Mouse (Mus musculus) liver, adult 2 months (tissue): ENCODE results near the gene Srsf4. TPM values are rescaled to one million over a fixed set of nuclear protein-coding genes. Genes with fewer than 3 reads are reported as not detected.

Experiments
- DNase-seq: peaks from one replicate; pipeline ENCODE4 v3.0.0-alpha.2; 2011; ENCODE audit warnings: low read depth, low spot score; ENCODE audit errors: extremely low read depth
- H3K27ac ChIP-seq: fragments of 200-500 bp; replicated peaks from 2 replicates; pipeline ENCODE4 v1.5.1; 2012; ENCODE audit warnings: low read depth, mild to moderate bottlenecking, control low read depth, inconsistent platforms, low read length; ENCODE audit not compliant: insufficient read depth
- H3K27me3 ChIP-seq: fragments of 200-500 bp; 2 replicates; pipeline ENCODE4 v1.6.1; 2012; ENCODE audit warnings: mild to moderate bottlenecking, moderate library complexity, low read length, inconsistent platforms; ENCODE audit not compliant: control insufficient read depth, insufficient read depth
- H3K36me3 ChIP-seq: fragments of 200-500 bp; 2 replicates; pipeline ENCODE4 v1.6.1; 2012; ENCODE audit warnings: low read length, inconsistent platforms; ENCODE audit not compliant: control insufficient read depth, insufficient read depth
- H3K4me1 ChIP-seq: fragments of 200-500 bp; 2 replicates; pipeline ENCODE4 v1.6.1; 2011; ENCODE audit warnings: low read length; ENCODE audit not compliant: control insufficient read depth, insufficient read depth
- H3K4me3 ChIP-seq: fragments of 200-500 bp; 2 replicates; pipeline ENCODE4 v1.5.1; 2011; ENCODE audit warnings: low read depth, mild to moderate bottlenecking, control low read depth, low read length, moderate library complexity; ENCODE audit not compliant: insufficient read depth
- H3K79me2 ChIP-seq: fragments of 200-500 bp; 2 replicates; pipeline ENCODE4 v1.6.1; 2012; ENCODE audit warnings: inconsistent platforms, mild to moderate bottlenecking, low read length, moderate library complexity; ENCODE audit not compliant: control insufficient read depth, insufficient read depth
- H3K9ac ChIP-seq: fragments of 200-500 bp; 2 replicates; pipeline ENCODE4 v1.6.1; 2012; ENCODE audit warnings: low read depth, mild to moderate bottlenecking, control low read depth, inconsistent platforms, low read length
- CTCF ChIP-seq: fragments of 200-500 bp; IDR thresholded peaks from 2 replicates; pipeline ENCODE4 v1.5.1; 2011; ENCODE audit warnings: low read depth, low read length, control low read depth
- POLR2A ChIP-seq: fragments of 200-500 bp; IDR thresholded peaks from 2 replicates; pipeline ENCODE4 v1.6.1; 2011; ENCODE audit warnings: low read length, control low read depth; ENCODE audit not compliant: insufficient read depth; ENCODE audit errors: extremely low read depth
- WGBS: fragments of 180-500 bp; shearing (Covaris S2); methylation state at CpG from one replicate; pipeline ENCODE4 v1.1.7; 2018; 5-methylcytosine and 5-hydroxymethylcytosine counted together
- polyA plus RNA-seq: library from polyadenylated mRNA; depleted of rRNA; stranded (reverse); fragments of >200 nt; gene quantifications from 2 replicates; pipeline ENCODE4 v1.2.3, GENCODE M21; 2012
- total RNA-seq: library from RNA; depleted of rRNA; stranded (reverse); fragments of >200 nt; gene quantifications from 2 replicates; pipeline ENCODE4 v1.2.3, GENCODE M21; 2014

Srsf4 gene
- total and polyA plus RNA-seq, 2 experiments, result 15.9 to 19.0 TPM

DNA sequence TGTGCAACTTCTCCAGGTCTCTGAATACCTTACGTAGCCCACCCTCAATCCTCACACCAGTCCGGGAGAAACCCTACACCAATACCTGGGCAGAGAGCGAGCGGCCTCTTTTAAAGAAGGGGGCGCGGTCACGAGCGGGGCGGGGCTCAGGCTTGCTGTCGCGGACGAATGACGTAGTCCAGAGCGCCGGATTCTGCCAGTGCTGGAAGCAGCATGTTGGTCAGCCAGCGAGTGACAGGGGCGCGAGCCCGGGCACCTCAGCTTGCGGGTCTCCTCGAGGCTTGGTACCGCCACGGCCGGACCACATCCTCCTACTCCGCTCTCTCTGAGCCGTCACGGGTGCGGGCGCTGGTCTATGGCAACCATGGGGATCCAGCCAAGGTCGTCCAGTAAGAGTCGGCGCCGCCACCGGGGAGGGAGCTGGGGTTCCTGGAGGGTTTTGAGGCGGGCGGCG lies 30.1 kb upstream of the Srsf4 start, which contains the start of gene Mecr:
Gene Mecr (plus strand): TSS at position 181 of the 454 bp plus-strand sequence.
- Histone ChIP-seq H3K79me2 (peaks cover 4% of the 10 kb centered on the region; the same call in 1 of the 2 replicates), H3K4me3 (peak within 1 kb of the TSS; percentile 97), H3K27me3 (no peaks in the 10 kb centered on the region), H3K36me3 (no peaks in the 10 kb centered on the region), H3K27ac (peak within 1 kb of the TSS; percentile 3; the same call in 1 of the 2 replicates), H3K4me1 (peaks cover 5% of the 10 kb centered on the region), H3K9ac (peak within 1 kb of the TSS; percentile 83)
- DNase-seq, result peak; percentile 74
- WGBS, result under 1% methylated on average over 37 of the region's 37 CpGs
- TF ChIP-seq CTCF (no peak), POLR2A (peak; percentile 68)

DNA sequence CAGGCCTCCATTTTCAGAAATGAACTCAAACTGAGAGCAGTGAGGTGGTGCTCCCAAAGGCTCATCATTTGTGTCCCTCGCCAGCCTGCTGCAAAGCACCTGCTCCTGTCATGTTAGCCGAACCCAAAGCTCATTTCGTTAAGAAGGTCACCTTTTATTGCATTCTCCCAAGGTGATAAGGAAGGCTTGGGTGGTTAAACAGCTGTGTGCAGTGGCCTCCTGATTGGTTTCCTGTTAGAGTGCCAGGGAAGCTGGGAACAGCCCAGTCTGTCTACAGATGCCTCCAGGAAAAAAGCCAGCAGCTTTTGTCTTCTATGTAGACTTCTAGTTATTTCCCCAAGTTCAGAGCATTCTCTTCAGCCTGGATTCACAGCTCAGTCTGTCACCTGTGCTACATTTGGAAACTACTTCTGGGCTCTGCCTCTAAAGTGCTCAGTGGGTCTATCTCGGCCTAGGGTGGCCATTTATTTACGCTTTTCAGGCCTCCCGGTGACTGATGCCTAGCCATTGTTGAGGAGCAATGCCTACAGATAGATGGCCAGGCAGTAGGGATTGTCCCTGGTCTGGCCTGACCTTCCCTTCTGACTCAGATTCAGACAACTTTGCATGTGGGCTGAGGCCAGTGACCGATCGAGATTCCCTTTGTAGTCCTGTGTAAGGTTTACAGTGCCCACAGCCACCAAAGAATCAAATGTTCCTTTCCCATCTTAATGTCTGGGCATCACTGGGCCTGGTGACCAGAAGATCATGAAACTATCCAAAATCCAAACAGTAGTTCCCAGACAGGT lies 27.2 kb upstream of the Srsf4 start:
- H3K9ac ChIP-seq, result no peak overlapping the region
- H3K27me3 ChIP-seq, result no peaks in the 10 kb centered on the region
- 86% methylated on average over 8 of the region's 8 CpGs for WGBS
- H3K4me1 ChIP-seq, result peaks cover 4% of the 10 kb centered on the region; the same call in 1 of the 2 replicates
- no peak for DNase-seq
- 0 out of 2 replicates have a peak, but pooled peaks cover 3% of the 10 kb centered on the region for H3K36me3 ChIP-seq
- no peak overlapping the region for H3K4me3 ChIP-seq
- H3K79me2 ChIP-seq, result peaks cover 4% of the 10 kb centered on the region; the same call in 1 of the 2 replicates
- TF ChIP-seq POLR2A (no peak), CTCF (no peak)
- no peak overlapping the region for H3K27ac ChIP-seq

DNA sequence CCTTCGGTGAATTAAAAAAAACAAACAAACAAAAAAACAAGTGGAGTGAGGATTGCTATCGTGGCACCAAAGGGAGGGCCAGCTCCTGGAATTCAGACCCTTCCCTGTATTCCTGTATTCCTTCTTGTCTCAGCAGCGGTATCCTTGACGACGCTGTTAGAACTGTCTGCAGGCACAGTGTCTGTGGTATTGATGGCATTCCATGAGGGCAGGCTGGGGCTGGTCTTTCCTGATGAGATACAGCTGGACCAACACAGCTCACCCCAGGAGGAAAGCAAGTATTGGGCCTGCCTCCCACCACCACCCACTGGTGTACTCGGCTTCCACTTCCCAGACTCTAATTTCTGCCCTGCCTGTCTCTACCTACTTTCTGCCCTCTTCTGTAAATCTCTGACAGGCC lies 25.3 kb upstream of the Srsf4 start:
- H3K9ac ChIP-seq, result no peak overlapping the region
- no peak overlapping the region for H3K27ac ChIP-seq
- 0 out of 2 replicates have a peak, but pooled peaks cover 3% of the 10 kb centered on the region for H3K36me3 ChIP-seq
- H3K27me3 ChIP-seq, result no peaks in the 10 kb centered on the region
- H3K79me2 ChIP-seq, result peaks cover 4% of the 10 kb centered on the region; the same call in 1 of the 2 replicates
- H3K4me3 ChIP-seq, result no peak overlapping the region
- DNase-seq, result no peak
- 88% methylated on average over 6 of the region's 6 CpGs for WGBS
- TF ChIP-seq POLR2A (no peak), CTCF (no peak)
- peaks cover 4% of the 10 kb centered on the region; the same call in 1 of the 2 replicates for H3K4me1 ChIP-seq

DNA sequence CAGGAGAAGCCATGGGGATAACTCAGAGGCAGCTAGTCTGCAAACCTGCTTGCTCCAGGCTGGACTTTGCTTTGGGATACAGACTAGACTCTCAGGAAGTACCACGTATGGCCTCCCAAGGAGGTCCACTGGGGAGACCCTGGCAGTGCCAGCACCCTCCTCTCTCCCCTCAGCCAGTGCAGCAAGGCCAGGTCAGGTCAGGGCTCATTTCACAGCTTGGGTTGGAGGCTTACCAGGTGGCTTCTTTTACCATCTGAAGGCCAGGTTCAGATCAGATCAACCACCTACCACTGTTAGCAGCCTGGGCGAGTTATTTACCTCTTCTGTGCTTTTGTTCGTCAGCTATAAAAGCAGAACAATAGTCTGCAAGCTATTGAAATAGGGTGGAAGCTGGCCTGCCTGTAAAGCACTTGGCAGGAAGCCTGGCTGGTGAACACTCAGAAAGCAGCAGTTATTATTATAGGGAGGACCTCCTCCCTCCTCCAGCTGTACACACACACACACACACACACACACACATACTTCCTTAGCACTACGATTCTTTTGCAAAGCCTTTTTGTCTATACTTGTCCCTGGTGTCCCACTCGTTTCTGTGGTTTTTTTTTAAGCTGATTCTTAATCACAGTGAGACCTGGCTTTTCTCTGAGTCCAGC lies 23.3 kb upstream of the Srsf4 start:
- 66% methylated on average over 5 of the region's 5 CpGs for WGBS
- H3K79me2 ChIP-seq, result no peaks in the 10 kb centered on the region
- H3K27ac ChIP-seq, result no peak overlapping the region
- no peak for DNase-seq
- TF ChIP-seq CTCF, result no peak
- TF ChIP-seq POLR2A, result no peak
- no peaks in the 10 kb centered on the region for H3K4me1 ChIP-seq
- H3K4me3 ChIP-seq, result no peak overlapping the region
- H3K36me3 ChIP-seq, result 0 out of 2 replicates have a peak, but pooled peaks cover 3% of the 10 kb centered on the region
- no peaks in the 10 kb centered on the region for H3K27me3 ChIP-seq
- H3K9ac ChIP-seq, result no peak overlapping the region

DNA sequence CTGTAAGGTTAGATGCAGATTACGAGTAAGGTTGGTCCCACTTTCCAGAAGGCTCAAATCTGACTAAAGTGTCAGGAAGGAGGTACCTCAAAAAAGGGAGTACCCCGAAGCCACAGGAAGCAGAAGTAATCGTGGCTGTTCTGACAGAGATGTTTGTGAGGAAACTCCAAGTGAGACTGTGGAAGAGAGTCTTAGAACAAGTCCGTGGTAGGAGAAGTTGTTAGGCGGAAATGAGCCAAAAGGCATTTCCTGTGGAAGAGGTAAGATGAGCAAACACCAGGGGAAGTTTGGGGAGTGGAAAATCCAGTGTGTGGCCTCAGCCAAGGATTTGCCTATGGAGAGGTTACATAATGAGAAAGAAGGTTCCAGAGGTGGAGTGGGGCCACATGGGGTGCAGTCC lies 18.5 kb upstream of the Srsf4 start:
- no peak for DNase-seq
- Histone ChIP-seq H3K9ac (no peak overlapping the region), H3K36me3 (peaks cover 2% of the 10 kb centered on the region), H3K27me3 (no peaks in the 10 kb centered on the region), H3K27ac (no peak overlapping the region), H3K4me3 (no peak overlapping the region), H3K79me2 (no peaks in the 10 kb centered on the region), H3K4me1 (no peaks in the 10 kb centered on the region)
- WGBS, result 67% methylated on average over 5 of the region's 5 CpGs
- TF ChIP-seq CTCF (no peak), POLR2A (no peak)
